Mouse (Mus musculus) C2C12 (cell line): ENCODE data around the gene Stambpl1.

ENCODE experiments used
- CTCF ChIP-seq: IDR thresholded peaks from one replicate; pipeline ENCODE4 v1.5.1; 2011; ENCODE audit not compliant: control insufficient read depth, insufficient read depth, insufficient read length
- USF1 ChIP-seq: IDR thresholded peaks from one replicate; pipeline ENCODE4 v1.6.1; 2011; ENCODE audit warnings: low read depth, mild to moderate bottlenecking, control low read depth, moderate library complexity

DNA sequence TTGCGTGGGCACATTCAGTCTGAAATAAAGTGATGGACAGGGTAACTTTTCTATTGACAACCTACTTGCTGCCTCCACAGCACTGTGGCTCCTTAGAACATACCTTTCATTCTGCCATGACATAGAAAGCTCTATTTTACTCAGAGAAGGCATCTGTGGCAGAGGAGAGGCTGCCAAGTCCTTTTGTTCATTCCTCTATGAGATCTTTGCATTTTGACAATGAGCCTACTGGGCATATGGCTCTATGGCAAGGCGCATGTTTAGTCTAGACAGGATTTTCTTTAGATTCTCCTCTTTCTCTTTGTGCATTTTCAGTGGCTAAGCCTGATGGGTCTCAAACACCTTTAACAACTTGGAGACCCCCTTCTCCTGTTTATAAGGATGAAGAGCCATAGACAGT lies 45.7 kb downstream of the Stambpl1 start:
- no peak for TF ChIP-seq CTCF
- no peak for TF ChIP-seq USF1
